Mouse (Mus musculus): ENCODE measurements around the gene Fmn2. TPM values are rescaled to one million over a fixed set of nuclear protein-coding genes. Genes with fewer than 3 reads are reported as not detected.

Fmn2 gene
- polyA plus RNA-seq, 1 experiment = 24.3 TPM

GRCm38 (mm10) chr1:174558488-174558887 lies 56.9 kb downstream of the Fmn2 start:
- TF ChIP-seq CTCF (IDR thresholded peaks at IDR 0.05; ENCODE audit: borderline replicate concordance, insufficient read depth, low read depth, low read length) (no peak), POLR2A (IDR thresholded peaks at IDR 0.05; ENCODE audit: borderline replicate concordance, insufficient read depth, low read length) (no peak)
- no peaks in the 10 kb centered on the region for H3K27me3 ChIP-seq (ENCODE audit: control insufficient read depth, insufficient read depth, low read length)
- 90% methylated on average over 2 of the region's 2 CpGs for WGBS
- no peaks in the 10 kb centered on the region for H3K4me1 ChIP-seq (ENCODE audit: control insufficient read depth, insufficient read depth, low read length)
- H3K4me3 ChIP-seq (replicated peaks; ENCODE audit: insufficient read depth, low read depth, low read length) = no peak overlapping the region
- DNase-seq = no peak
- H3K27ac ChIP-seq (ENCODE audit: insufficient read depth, low read length) = no peak overlapping the region

GRCm38 (mm10) chr1:174564561-174564960 lies 62.9 kb downstream of the Fmn2 start:
- H3K27me3 ChIP-seq (ENCODE audit: control insufficient read depth, insufficient read depth, low read length) = no peaks in the 10 kb centered on the region
- DNase-seq = peak in 1 of 2 experiments; percentile 63
- TF ChIP-seq POLR2A (IDR thresholded peaks at IDR 0.05; ENCODE audit: borderline replicate concordance, insufficient read depth, low read length) (no peak), CTCF (IDR thresholded peaks at IDR 0.05; ENCODE audit: borderline replicate concordance, insufficient read depth, low read depth, low read length) (no peak)
- peaks cover 5% of the 10 kb centered on the region; the same call in 1 of the 2 replicates for H3K4me1 ChIP-seq (ENCODE audit: control insufficient read depth, insufficient read depth, low read length)
- no peak overlapping the region for H3K4me3 ChIP-seq (replicated peaks; ENCODE audit: insufficient read depth, low read depth, low read length)
- no peak overlapping the region for H3K27ac ChIP-seq (ENCODE audit: insufficient read depth, low read length)
- WGBS = 10% methylated on average over 6 of the region's 6 CpGs

- TF ChIP-seq POLR2A (IDR thresholded peaks at IDR 0.05; ENCODE audit: borderline replicate concordance, insufficient read depth, low read length) = no peak
- no peak for TF ChIP-seq CTCF (IDR thresholded peaks at IDR 0.05; ENCODE audit: borderline replicate concordance, insufficient read depth, low read depth, low read length)
- DNase-seq = no peak
- H3K4me3 ChIP-seq (replicated peaks; ENCODE audit: insufficient read depth, low read depth, low read length) = no peak overlapping the region
- 97% methylated on average over 3 of the region's 3 CpGs for WGBS
- no peaks in the 10 kb centered on the region for H3K27me3 ChIP-seq (ENCODE audit: control insufficient read depth, insufficient read depth, low read length)
- H3K4me1 ChIP-seq (ENCODE audit: control insufficient read depth, insufficient read depth, low read length) = peaks cover 5% of the 10 kb centered on the region; the same call in 1 of the 2 replicates
- H3K27ac ChIP-seq (ENCODE audit: insufficient read depth, low read length) = no peak overlapping the region
Measured at GRCm38 (mm10) chr1:174568609-174569008, 67.0 kb downstream of the Fmn2 start.

- Histone ChIP-seq H3K27ac (ENCODE audit: insufficient read depth, low read length) (no peak overlapping the region), H3K27me3 (ENCODE audit: control insufficient read depth, insufficient read depth, low read length) (no peaks in the 10 kb centered on the region), H3K4me3 (replicated peaks; ENCODE audit: insufficient read depth, low read depth, low read length) (no peak overlapping the region), H3K4me1 (ENCODE audit: control insufficient read depth, insufficient read depth, low read length) (no peaks in the 10 kb centered on the region)
- 27% methylated on average over 5 of the region's 5 CpGs for WGBS
- peak in 1 of 2 experiments; percentile 29 for DNase-seq
- TF ChIP-seq CTCF (IDR thresholded peaks at IDR 0.05; ENCODE audit: borderline replicate concordance, insufficient read depth, low read depth, low read length) (peak; percentile 13; the same call in 1 of the 2 replicates), POLR2A (IDR thresholded peaks at IDR 0.05; ENCODE audit: borderline replicate concordance, insufficient read depth, low read length) (no peak)
Measured at GRCm38 (mm10) chr1:174592420-174592980, 90.9 kb downstream of the Fmn2 start.

GRCm38 (mm10) chr1:174594989-174595388 lies 93.4 kb downstream of the Fmn2 start:
- H3K27ac ChIP-seq (ENCODE audit: insufficient read depth, low read length) = no peak overlapping the region
- TF ChIP-seq POLR2A (IDR thresholded peaks at IDR 0.05; ENCODE audit: borderline replicate concordance, insufficient read depth, low read length) (no peak), CTCF (IDR thresholded peaks at IDR 0.05; ENCODE audit: borderline replicate concordance, insufficient read depth, low read depth, low read length) (peak; percentile 73)
- no peaks in the 10 kb centered on the region for H3K4me1 ChIP-seq (ENCODE audit: control insufficient read depth, insufficient read depth, low read length)
- H3K27me3 ChIP-seq (ENCODE audit: control insufficient read depth, insufficient read depth, low read length) = no peaks in the 10 kb centered on the region
- no peak overlapping the region for H3K4me3 ChIP-seq (replicated peaks; ENCODE audit: insufficient read depth, low read depth, low read length)
- peak; percentile 40 to 66 for DNase-seq
- WGBS = 7% methylated on average over 4 of the region's 4 CpGs

- no peak for DNase-seq
- H3K27me3 ChIP-seq (ENCODE audit: control insufficient read depth, insufficient read depth, low read length) = no peaks in the 10 kb centered on the region
- H3K4me1 ChIP-seq (ENCODE audit: control insufficient read depth, insufficient read depth, low read length) = no peaks in the 10 kb centered on the region
- 78% methylated on average over 3 of the region's 3 CpGs for WGBS
- TF ChIP-seq CTCF (IDR thresholded peaks at IDR 0.05; ENCODE audit: borderline replicate concordance, insufficient read depth, low read depth, low read length) (no peak), POLR2A (IDR thresholded peaks at IDR 0.05; ENCODE audit: borderline replicate concordance, insufficient read depth, low read length) (no peak)
- H3K4me3 ChIP-seq (replicated peaks; ENCODE audit: insufficient read depth, low read depth, low read length) = no peak overlapping the region
- no peak overlapping the region for H3K27ac ChIP-seq (ENCODE audit: insufficient read depth, low read length)
Measured at GRCm38 (mm10) chr1:174597495-174597894, 95.9 kb downstream of the Fmn2 start.

GRCm38 (mm10) chr1:174598226-174598625 lies 96.6 kb downstream of the Fmn2 start:
- Histone ChIP-seq H3K27me3 (ENCODE audit: control insufficient read depth, insufficient read depth, low read length) (no peaks in the 10 kb centered on the region), H3K27ac (ENCODE audit: insufficient read depth, low read length) (no peak overlapping the region), H3K4me3 (replicated peaks; ENCODE audit: insufficient read depth, low read depth, low read length) (no peak overlapping the region), H3K4me1 (ENCODE audit: control insufficient read depth, insufficient read depth, low read length) (no peaks in the 10 kb centered on the region)
- DNase-seq = no peak
- no peak for TF ChIP-seq POLR2A (IDR thresholded peaks at IDR 0.05; ENCODE audit: borderline replicate concordance, insufficient read depth, low read length)
- WGBS = 94% methylated on average over 6 of the region's 6 CpGs

- Histone ChIP-seq H3K27ac (ENCODE audit: insufficient read depth, low read length) (no peak overlapping the region), H3K27me3 (ENCODE audit: control insufficient read depth, insufficient read depth, low read length) (no peaks in the 10 kb centered on the region), H3K4me3 (replicated peaks; ENCODE audit: insufficient read depth, low read depth, low read length) (no peak overlapping the region), H3K4me1 (ENCODE audit: control insufficient read depth, insufficient read depth, low read length) (no peaks in the 10 kb centered on the region)
- TF ChIP-seq POLR2A (IDR thresholded peaks at IDR 0.05; ENCODE audit: borderline replicate concordance, insufficient read depth, low read length) (no peak), CTCF (IDR thresholded peaks at IDR 0.05; ENCODE audit: borderline replicate concordance, insufficient read depth, low read depth, low read length) (no peak)
- no peak for DNase-seq
- WGBS = 98% methylated on average over 2 of the region's 2 CpGs
Measured at GRCm38 (mm10) chr1:174600041-174600440, 98.4 kb downstream of the Fmn2 start.
